Mouse (Mus musculus) stomach, embryonic 14.5 days (tissue): ENCODE results near the gene Cntnap1. TPM values are rescaled to one million over a fixed set of nuclear protein-coding genes. Genes with fewer than 3 reads are reported as not detected.

ENCODE experiments used
- ATAC-seq: fragments of 200-750 bp; cut with Nextera tagmentation; 2 replicates; pipeline ENCODE4 v1.8.0; 2017; ENCODE audit warnings: low read depth, moderate TSS enrichment; ENCODE audit not compliant: insufficient number of reproducible peaks, insufficient read depth, low FRiP score
- H3K27ac ChIP-seq: fragments of 300-500 bp; sonication (generic); 2 replicates; pipeline ENCODE4 v1.5.1; 2014; ENCODE audit warnings: mild to moderate bottlenecking, low read length, moderate library complexity, mixed read lengths
- H3K27me3 ChIP-seq: fragments of 300-500 bp; sonication (generic); 2 replicates; pipeline ENCODE4 v1.6.1; 2014; ENCODE audit warnings: low read length, control low read depth, mixed read lengths; ENCODE audit not compliant: control insufficient read depth, insufficient read depth
- H3K36me3 ChIP-seq: fragments of 300-500 bp; sonication (generic); 2 replicates; pipeline ENCODE4 v1.6.1; 2014; ENCODE audit warnings: mild to moderate bottlenecking, control low read depth, low read length, moderate library complexity, mixed read lengths; ENCODE audit not compliant: control insufficient read depth, insufficient read depth
- H3K4me1 ChIP-seq: fragments of 300-500 bp; sonication (generic); 2 replicates; pipeline ENCODE4 v1.6.1; 2014; ENCODE audit warnings: low read length, control low read depth, mixed read lengths; ENCODE audit not compliant: control insufficient read depth, insufficient read depth
- H3K4me2 ChIP-seq: fragments of 300-500 bp; sonication (generic); replicated peaks from 2 replicates; pipeline ENCODE4 v1.6.1; 2014; ENCODE audit warnings: low read depth, low read length, control low read depth
- H3K4me3 ChIP-seq: fragments of 300-500 bp; sonication (generic); 2 replicates; pipeline ENCODE4 v1.5.1; 2014; ENCODE audit warnings: low read depth, low read length, control low read depth
- H3K9ac ChIP-seq: fragments of 300-500 bp; sonication (generic); replicated peaks from 2 replicates; pipeline ENCODE4 v1.6.1; 2014; ENCODE audit warnings: low read depth, mild to moderate bottlenecking, control low read depth, low read length, moderate library complexity, mixed read lengths
- H3K9me3 ChIP-seq: fragments of 300-500 bp; sonication (generic); 2 replicates; pipeline ENCODE4 v1.6.1; 2016; ENCODE audit warnings: low read depth, low read length, control low read depth; ENCODE audit not compliant: control insufficient read depth
- WGBS: fragments of 180-500 bp; shearing (Covaris S2); extraction: QIAGEN DNeasy Blood & Tissue Kit; methylation state at CpG from one replicate; pipeline ENCODE4 v1.1.7; 2014; 5-methylcytosine and 5-hydroxymethylcytosine counted together
- polyA plus RNA-seq: library from polyadenylated mRNA; unstranded; fragments of >200 nt; fragmentation: Nextera tagmentation; extraction: Ambion mirVana; gene quantifications from 2 replicates; pipeline ENCODE4 v1.2.1, GENCODE M21; 2014

Cntnap1 gene
- polyA plus RNA-seq, 1 experiment from 2014 or later, result 2.2 TPM

DNA sequence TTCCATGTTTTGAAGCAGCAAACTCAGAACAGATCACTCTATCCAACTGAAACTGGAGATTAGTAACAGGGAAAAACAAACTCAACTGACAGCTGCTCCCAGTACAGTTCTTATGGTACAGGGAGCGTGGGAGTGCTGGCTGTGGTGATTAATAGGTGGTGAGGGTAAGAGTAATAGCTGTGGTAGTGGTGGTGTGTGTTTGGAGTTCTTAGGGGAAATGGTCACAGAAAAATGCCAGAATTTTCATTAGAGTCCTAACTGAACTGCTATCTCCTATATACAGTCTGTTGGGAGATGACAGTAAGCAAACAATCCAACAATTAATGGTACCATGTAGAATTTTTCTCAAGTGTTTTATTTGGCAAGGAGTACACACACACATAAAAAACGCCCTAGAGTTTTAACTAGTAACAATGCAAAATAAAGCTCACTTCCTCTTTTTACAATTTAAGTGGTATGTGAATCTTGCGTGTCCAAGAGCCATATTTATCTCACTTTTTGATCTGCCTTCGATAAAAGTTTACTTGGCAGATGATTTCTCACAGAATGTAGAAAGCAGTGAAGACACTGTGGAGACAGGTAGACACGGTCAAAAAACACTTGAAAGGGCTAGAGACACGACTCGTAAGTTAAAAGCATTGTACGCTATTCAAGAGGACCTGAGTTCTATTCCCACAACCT, 51.1 kb downstream of the Cntnap1 start:
- ATAC-seq, result no peak
- 74% methylated on average over 8 of the region's 8 CpGs for WGBS

GRCm38 (mm10) chr11:101224337-101224736, 54.0 kb downstream of the Cntnap1 start:
- H3K27me3 ChIP-seq, result no peaks in the 10 kb centered on the region
- no peak for ATAC-seq
- 94% methylated on average over 3 of the region's 3 CpGs for WGBS
- peaks cover 4% of the 10 kb centered on the region; the same call in 1 of the 2 replicates for H3K4me1 ChIP-seq
- no peak overlapping the region for H3K27ac ChIP-seq
- H3K36me3 ChIP-seq, result no peaks in the 10 kb centered on the region
- no peaks in the 10 kb centered on the region for H3K9me3 ChIP-seq
- H3K4me3 ChIP-seq, result no peak overlapping the region
- no peak overlapping the region for H3K4me2 ChIP-seq
- no peak overlapping the region for H3K9ac ChIP-seq

More for the DNA sequence above, 51.1 kb downstream of the Cntnap1 start:
- peaks cover 4% of the 10 kb centered on the region; the same call in 1 of the 2 replicates for H3K4me1 ChIP-seq
- no peak overlapping the region for H3K9ac ChIP-seq
- no peaks in the 10 kb centered on the region for H3K27me3 ChIP-seq
- 0 out of 2 replicates have a peak overlapping the region, but pooled peaks have one; percentile 10 for H3K27ac ChIP-seq
- H3K4me2 ChIP-seq, result no peak overlapping the region
- no peaks in the 10 kb centered on the region for H3K9me3 ChIP-seq
- H3K4me3 ChIP-seq, result no peak overlapping the region
- peaks cover 10% of the 10 kb centered on the region; the same call in 1 of the 2 replicates for H3K36me3 ChIP-seq

DNA sequence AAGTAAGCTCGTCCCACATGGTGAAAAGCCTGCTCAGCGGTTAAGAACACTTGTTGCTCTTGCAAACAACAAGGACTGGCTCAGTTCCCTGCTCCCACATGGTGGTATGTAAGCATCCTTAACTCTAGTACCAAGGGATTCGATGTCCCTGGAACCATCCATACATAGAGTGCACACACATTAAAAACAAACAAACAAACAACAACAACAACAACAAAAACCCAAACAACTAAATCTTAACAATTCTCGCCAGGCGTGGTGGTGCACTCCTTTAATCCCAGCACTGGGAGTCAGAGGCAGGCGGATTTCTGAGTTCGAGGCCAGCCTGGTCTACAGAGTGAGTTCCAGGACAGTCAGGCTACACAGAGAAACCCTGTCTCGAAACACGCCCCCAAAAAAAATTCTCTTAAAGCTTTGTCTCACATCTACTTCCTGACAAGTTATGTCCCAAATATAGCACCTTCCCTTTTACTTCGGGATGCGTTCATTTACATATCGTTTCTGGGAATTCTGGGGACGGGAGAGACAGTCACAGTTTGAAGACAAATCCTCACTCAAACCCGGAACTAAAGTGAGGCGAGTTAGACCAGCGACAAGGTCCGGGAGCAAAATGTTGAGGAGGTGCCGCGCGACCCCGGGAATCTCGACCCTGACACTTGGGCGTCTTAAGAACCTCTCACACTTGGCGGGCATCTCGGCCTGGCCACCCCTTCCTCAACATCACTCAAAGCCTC, 55.2 kb downstream of the Cntnap1 start:
- no peaks in the 10 kb centered on the region for H3K36me3 ChIP-seq
- H3K27ac ChIP-seq, result peak overlapping the region; percentile 82
- no peaks in the 10 kb centered on the region for H3K27me3 ChIP-seq
- no peak for ATAC-seq
- peak overlapping the region; percentile 82 for H3K9ac ChIP-seq
- 18% methylated on average over 25 of the region's 25 CpGs for WGBS
- peaks cover 11% of the 10 kb centered on the region for H3K4me1 ChIP-seq
- no peaks in the 10 kb centered on the region for H3K9me3 ChIP-seq
- peak overlapping the region; percentile 84 for H3K4me3 ChIP-seq
- H3K4me2 ChIP-seq, result peak overlapping the region; percentile 76

- H3K27ac ChIP-seq, result peak within 1 kb of the TSS; percentile 82
- peak within 1 kb of the TSS; percentile 82 for H3K9ac ChIP-seq
- no peaks in the 10 kb centered on the region for H3K36me3 ChIP-seq
- peak within 1 kb of the TSS; percentile 84 for H3K4me3 ChIP-seq
- H3K4me1 ChIP-seq, result peaks cover 15% of the 10 kb centered on the region
- peak within 1 kb of the TSS; percentile 76 for H3K4me2 ChIP-seq
- H3K27me3 ChIP-seq, result no peaks in the 10 kb centered on the region
- ATAC-seq, result peak; percentile 96
- WGBS, result under 1% methylated on average over 56 of the region's 56 CpGs
- no peaks in the 10 kb centered on the region for H3K9me3 ChIP-seq
Observed at GRCm38 (mm10) chr11:101226065-101226701, 55.9 kb downstream of the Cntnap1 start, which contains the start of gene Ezh1. Gene Ezh1, minus strand, starts transcription at chr11:101226463.

DNA sequence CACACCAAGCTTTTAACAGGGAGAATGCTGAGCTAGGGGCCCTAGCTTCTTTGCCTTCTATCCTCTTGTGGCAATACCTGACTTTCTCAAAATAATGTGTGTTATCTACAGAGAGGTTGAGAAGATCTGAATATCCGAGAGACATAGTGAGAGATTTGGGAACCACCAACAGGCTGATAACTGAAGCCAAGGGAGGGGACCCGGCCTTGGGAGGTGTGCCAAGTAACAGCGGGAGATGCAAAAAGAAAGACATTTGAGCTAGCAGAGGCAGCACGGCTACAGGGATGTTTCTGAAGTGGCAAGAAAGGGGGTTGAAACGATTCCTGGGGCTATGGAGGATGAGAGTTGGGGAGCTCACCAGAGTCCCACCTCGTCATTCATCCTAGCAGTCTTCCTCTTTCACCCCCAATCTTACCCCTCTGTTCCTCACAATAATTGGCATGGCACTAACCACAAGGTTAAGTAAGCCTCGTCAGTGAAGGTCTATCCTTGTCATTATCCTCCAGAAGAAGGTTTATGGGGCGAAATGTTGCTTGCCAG, 59.1 kb downstream of the Cntnap1 start:
- H3K4me2 ChIP-seq, result no peak overlapping the region
- no peaks in the 10 kb centered on the region for H3K9me3 ChIP-seq
- H3K4me3 ChIP-seq, result no peak overlapping the region
- H3K36me3 ChIP-seq, result no peaks in the 10 kb centered on the region
- peak overlapping the region; percentile 89; the same call in 1 of the 2 replicates for H3K27ac ChIP-seq
- WGBS, result 43% methylated on average over 8 of the region's 8 CpGs
- peaks cover 18% of the 10 kb centered on the region for H3K4me1 ChIP-seq
- no peak overlapping the region for H3K9ac ChIP-seq
- no peak for ATAC-seq
- no peaks in the 10 kb centered on the region for H3K27me3 ChIP-seq

DNA sequence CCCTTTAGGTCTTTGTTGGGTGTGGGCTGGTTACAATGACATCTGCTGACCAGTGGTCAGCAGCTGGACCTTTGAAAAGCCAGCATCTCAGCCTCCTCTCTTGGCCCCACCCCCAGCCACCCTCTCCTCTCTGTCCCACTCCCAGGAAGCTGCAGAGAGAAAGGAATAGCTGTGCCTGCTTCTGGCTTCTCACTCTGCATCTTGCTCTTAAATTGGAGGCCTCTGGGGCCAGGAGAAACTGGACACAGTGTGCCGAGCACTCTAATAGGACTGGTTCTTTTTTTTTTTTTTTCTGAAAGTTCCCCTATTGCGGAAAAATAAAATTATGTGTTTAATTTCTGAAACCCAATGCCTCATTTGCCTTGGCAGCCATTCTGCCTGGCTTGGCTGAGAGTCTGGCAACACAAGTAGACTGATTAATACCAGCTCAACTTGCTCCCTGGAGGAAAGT, 59.8 kb downstream of the Cntnap1 start:
- 19% methylated on average over 2 of the region's 2 CpGs for WGBS
- peaks cover 18% of the 10 kb centered on the region for H3K4me1 ChIP-seq
- no peak overlapping the region for H3K9ac ChIP-seq
- H3K4me2 ChIP-seq, result 0 out of 2 replicates have a peak overlapping the region, but pooled peaks have one; percentile 36
- H3K36me3 ChIP-seq, result no peaks in the 10 kb centered on the region
- no peaks in the 10 kb centered on the region for H3K27me3 ChIP-seq
- no peak overlapping the region for H3K4me3 ChIP-seq
- no peak for ATAC-seq
- peak overlapping the region; percentile 89 for H3K27ac ChIP-seq
- H3K9me3 ChIP-seq, result no peaks in the 10 kb centered on the region

GRCm38 (mm10) chr11:101230526-101230925, 60.2 kb downstream of the Cntnap1 start:
- peak overlapping the region; percentile 89 for H3K27ac ChIP-seq
- no peak overlapping the region for H3K4me3 ChIP-seq
- no peak overlapping the region for H3K9ac ChIP-seq
- WGBS, result 22% methylated on average over 5 of the region's 5 CpGs
- H3K4me1 ChIP-seq, result peaks cover 18% of the 10 kb centered on the region
- no peaks in the 10 kb centered on the region for H3K36me3 ChIP-seq
- no peak for ATAC-seq
- H3K27me3 ChIP-seq, result no peaks in the 10 kb centered on the region
- H3K9me3 ChIP-seq, result no peaks in the 10 kb centered on the region
- H3K4me2 ChIP-seq, result peak overlapping the region; percentile 36; the same call in 1 of the 2 replicates
